Mouse (Mus musculus) left cerebral cortex, postnatal 25 days (tissue): ENCODE measurements around the gene Prcc. TPM values are rescaled to one million over a fixed set of nuclear protein-coding genes. Genes with fewer than 3 reads are reported as not detected.

ENCODE experiments used
- DNase-seq, 2 experiments: peaks; one replicate each; pipeline ENCODE4 v3.0.0; 2022; ENCODE audit warnings: low spot score in 2 of 2, mixed read lengths in 1 of 2
- intact Hi-C: fragments of 180-260 bp; cut with DNase I; formaldehyde crosslinking; loops from one replicate; pipeline ENCODE4 v1.15.1; 2025
- total RNA-seq, 2 experiments: library from RNA; stranded (reverse); gene quantifications; 2 replicates each; pipeline ENCODE4 v1.2.3; 2021

Gene Prcc
- total RNA-seq, 2 experiments from 2014 or later, result 63.3 to 67.0 TPM

- intact Hi-C loops, result no loop called here
- DNase-seq, result no peak
Observed at GRCm38 (mm10) chr3:87809322-87809962, 76.0 kb downstream of the Prcc start.

Other genes starting within 250 kb of the Prcc start
- under 1 TPM; 0.23 to 0.69 TPM for gene Lrrc71, start 137.0 kb downstream of the Prcc start, total RNA-seq
- gene Ntrk1, start 90.4 kb downstream of the Prcc start, total RNA-seq, result 1 to 10 TPM in 1 of 2 experiments, under 1 TPM in 1; 0.21 to 1.7 TPM
- gene Insrr, start 88.7 kb downstream of the Prcc start, total RNA-seq, result under 1 TPM; 0.60 to 0.73 TPM
- gene Pear1, start 61.3 kb downstream of the Prcc start, total RNA-seq, result 1 to 10 TPM; 7.4 to 10.0 TPM
- not detected for gene Sh2d2a, start 38.9 kb downstream of the Prcc start, total RNA-seq
- 100 to 1,000 TPM; 138 to 146 TPM for gene Hdgf, start 20.7 kb upstream of the Prcc start, total RNA-seq
- gene Mrpl24, start 33.9 kb upstream of the Prcc start, total RNA-seq, result 10 to 100 TPM; 51.4 to 57.7 TPM
- 10 to 100 TPM; 12.8 to 16.0 TPM for gene Isg20l2, start 44.7 kb upstream of the Prcc start, total RNA-seq
- gene Rrnad1, start 45.1 kb upstream of the Prcc start, total RNA-seq, result 10 to 100 TPM; 19.5 to 21.8 TPM
- 1 to 10 TPM; 3.9 to 5.7 TPM for gene Crabp2, start 63.1 kb upstream of the Prcc start, total RNA-seq
- gene Nes, start 85.5 kb upstream of the Prcc start, total RNA-seq, result 1 to 10 TPM; 5.2 to 6.2 TPM
- gene Bcan, start 114.6 kb upstream of the Prcc start, total RNA-seq, result 100 to 1,000 TPM; 257 to 284 TPM
- gene Hapln2, start 142.0 kb upstream of the Prcc start, total RNA-seq, result 1 to 10 TPM; 7.4 to 9.6 TPM
- gene Gpatch4, start 157.5 kb upstream of the Prcc start, total RNA-seq, result 10 to 100 TPM; 13.1 to 13.8 TPM
- 10 to 100 TPM; 66.6 to 74.9 TPM for gene Naxe, start 172.9 kb upstream of the Prcc start, total RNA-seq
- gene Ttc24, start 192.7 kb upstream of the Prcc start, total RNA-seq, result not detected
- gene Iqgap3, start 196.4 kb upstream of the Prcc start, total RNA-seq, result under 1 TPM; 0.21 to 0.44 TPM